Mouse (Mus musculus): ENCODE data around the gene Pde4b. TPM values are rescaled to one million over a fixed set of nuclear protein-coding genes. Genes with fewer than 3 reads are reported as not detected.

The Pde4b gene
- polyA plus RNA-seq, 1 experiment from 2014 or later, result 11.9 TPM

DNA sequence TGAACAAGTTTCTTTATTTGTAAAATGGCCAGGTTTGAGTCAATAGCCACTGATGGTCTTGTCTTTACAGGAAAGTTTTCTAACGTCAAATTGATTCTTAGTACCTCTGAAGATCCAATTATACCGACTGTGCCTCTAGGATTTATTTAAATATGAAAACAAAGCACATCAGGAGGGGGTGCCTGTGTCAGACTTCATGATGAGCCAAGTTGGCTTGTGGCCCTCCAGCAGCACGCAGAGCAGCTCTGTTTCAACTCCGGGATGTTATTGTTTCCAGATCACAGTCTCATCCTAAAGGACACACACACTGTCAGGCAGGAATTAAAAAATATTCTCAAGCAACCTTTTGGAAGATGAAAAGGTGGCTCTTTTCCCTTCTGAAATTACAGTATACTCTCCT, 326.5 kb downstream of the Pde4b start:
- no peak for ATAC-seq (replicated peaks; ENCODE audit: low FRiP score, low read depth)
- no peak for DNase-seq (ENCODE audit: low spot score)
- Histone ChIP-seq H3K9me3 (replicated peaks; ENCODE audit: low read length) (no peaks in the 10 kb centered on the region), H3K27me3 (ENCODE audit: insufficient read depth, low read length) (no peaks in the 10 kb centered on the region), H3K4me2 (ENCODE audit: low read length) (no peak overlapping the region), H3K4me1 (replicated peaks; ENCODE audit: insufficient read depth, low read length) (no peaks in the 10 kb centered on the region), H3K4me3 (replicated peaks; ENCODE audit: low read depth, low read length) (no peak overlapping the region), H3K9ac (ENCODE audit: low read depth, low read length) (no peak overlapping the region), H3K27ac (no peak overlapping the region), H3K36me3 (ENCODE audit: insufficient read depth, low read length) (no peaks in the 10 kb centered on the region)
- TF ChIP-seq CTCF (IDR thresholded peaks at IDR 0.05; ENCODE audit: low read depth), result no peak
- WGBS, result 51% methylated on average over 4 of the region's 4 CpGs

DNA sequence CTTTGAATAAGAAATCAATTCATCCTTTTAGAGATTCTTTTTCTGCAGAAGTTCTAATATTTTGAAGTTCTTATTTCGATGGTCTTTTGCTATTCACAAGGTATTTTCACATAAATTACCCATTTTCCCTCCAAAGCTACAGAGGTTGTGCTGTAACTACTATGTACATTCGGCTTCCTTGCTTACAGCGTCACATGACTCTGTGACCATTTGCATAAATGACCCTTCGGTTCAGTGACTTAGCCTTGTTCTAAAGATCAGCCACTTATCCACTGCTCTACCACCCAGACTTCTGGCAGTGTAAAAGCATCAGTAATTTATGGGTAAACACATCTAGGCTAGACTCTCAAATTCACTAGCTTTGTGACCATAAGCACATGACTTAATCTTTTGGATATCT, 327.3 kb downstream of the Pde4b start:
- ATAC-seq (replicated peaks; ENCODE audit: low FRiP score, low read depth), result no peak
- 72% methylated on average over 4 of the region's 4 CpGs for WGBS
- no peak for DNase-seq (ENCODE audit: low spot score)
- Histone ChIP-seq H3K36me3 (ENCODE audit: insufficient read depth, low read length) (no peaks in the 10 kb centered on the region), H3K4me3 (replicated peaks; ENCODE audit: low read depth, low read length) (no peak overlapping the region), H3K4me1 (replicated peaks; ENCODE audit: insufficient read depth, low read length) (no peaks in the 10 kb centered on the region), H3K4me2 (ENCODE audit: low read length) (no peak overlapping the region), H3K9ac (ENCODE audit: low read depth, low read length) (no peak overlapping the region), H3K9me3 (replicated peaks; ENCODE audit: low read length) (no peaks in the 10 kb centered on the region), H3K27ac (no peak overlapping the region), H3K27me3 (ENCODE audit: insufficient read depth, low read length) (no peaks in the 10 kb centered on the region)
- no peak for TF ChIP-seq CTCF (IDR thresholded peaks at IDR 0.05; ENCODE audit: low read depth)

DNA sequence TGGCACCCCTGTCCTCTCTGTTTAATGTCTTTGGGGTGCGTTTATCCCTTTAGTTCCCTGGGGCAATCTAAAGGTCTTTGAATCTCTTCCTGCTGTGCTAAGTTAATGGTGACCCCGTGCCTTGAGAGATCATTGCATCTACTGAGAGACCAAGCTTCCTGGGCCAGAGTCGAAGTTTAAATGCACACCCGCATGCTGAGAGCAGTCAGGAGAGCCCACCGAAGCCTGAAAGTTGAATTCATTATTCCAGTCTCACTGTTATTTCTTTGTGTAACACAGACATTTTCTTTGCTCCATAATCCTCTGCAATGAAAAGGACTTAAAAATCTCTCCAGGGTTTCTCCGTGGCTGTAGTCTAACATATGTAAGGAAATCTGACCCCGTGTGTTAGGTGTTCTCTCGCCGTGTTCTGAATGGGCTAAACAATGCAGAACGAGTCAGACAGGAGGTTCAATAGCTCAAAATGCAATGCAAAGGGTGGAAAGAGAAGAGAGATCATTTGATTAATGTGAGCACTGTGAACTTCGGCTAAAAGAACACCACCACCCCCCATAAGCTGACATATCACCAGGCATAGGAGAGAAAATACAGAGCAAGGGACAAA, 333.6 kb downstream of the Pde4b start:
- H3K4me3 ChIP-seq (replicated peaks; ENCODE audit: low read depth, low read length), result no peak overlapping the region
- no peaks in the 10 kb centered on the region for H3K27me3 ChIP-seq (ENCODE audit: insufficient read depth, low read length)
- H3K27ac ChIP-seq, result no peak overlapping the region
- DNase-seq (ENCODE audit: low spot score) (no peak), ATAC-seq (replicated peaks; ENCODE audit: low FRiP score, low read depth) (no peak)
- H3K4me1 ChIP-seq (replicated peaks; ENCODE audit: insufficient read depth, low read length), result no peaks in the 10 kb centered on the region
- 39% methylated on average over 11 of the region's 11 CpGs for WGBS
- TF ChIP-seq CTCF (IDR thresholded peaks at IDR 0.05; ENCODE audit: low read depth), result no peak
- H3K36me3 ChIP-seq (ENCODE audit: insufficient read depth, low read length), result no peaks in the 10 kb centered on the region
- H3K9me3 ChIP-seq (replicated peaks; ENCODE audit: low read length), result no peaks in the 10 kb centered on the region
- no peak overlapping the region for H3K4me2 ChIP-seq (ENCODE audit: low read length)
- no peak overlapping the region for H3K9ac ChIP-seq (ENCODE audit: low read depth, low read length)

DNA sequence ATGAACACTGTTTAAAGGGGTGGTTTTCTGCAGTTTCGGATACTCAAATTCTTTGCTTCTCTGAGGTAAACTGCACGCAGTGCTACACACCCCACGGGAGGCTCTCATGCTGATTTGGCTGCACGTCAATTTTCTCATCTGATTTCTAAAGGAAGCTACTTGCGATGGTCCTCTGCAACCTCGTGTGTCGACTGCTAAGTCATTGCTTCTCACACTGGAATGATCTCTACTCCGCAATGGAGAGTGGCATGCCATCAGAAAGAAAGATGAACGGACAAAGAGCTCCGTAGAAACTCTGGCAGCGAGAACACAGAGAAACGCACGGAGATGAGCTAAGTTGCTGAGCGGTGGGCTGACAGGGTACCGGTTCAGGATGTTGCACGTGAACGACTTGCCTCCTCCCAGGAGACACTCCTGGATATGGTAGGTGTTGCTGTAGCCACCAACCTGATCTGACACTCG, 334.1 kb downstream of the Pde4b start:
- Histone ChIP-seq H3K27ac (no peak overlapping the region), H3K4me1 (replicated peaks; ENCODE audit: insufficient read depth, low read length) (no peaks in the 10 kb centered on the region), H3K36me3 (ENCODE audit: insufficient read depth, low read length) (no peaks in the 10 kb centered on the region), H3K9me3 (replicated peaks; ENCODE audit: low read length) (no peaks in the 10 kb centered on the region), H3K4me2 (ENCODE audit: low read length) (no peak overlapping the region), H3K9ac (ENCODE audit: low read depth, low read length) (no peak overlapping the region), H3K27me3 (ENCODE audit: insufficient read depth, low read length) (no peaks in the 10 kb centered on the region), H3K4me3 (replicated peaks; ENCODE audit: low read depth, low read length) (no peak overlapping the region)
- ATAC-seq (replicated peaks; ENCODE audit: low FRiP score, low read depth) (no peak), DNase-seq (ENCODE audit: low spot score) (no peak)
- WGBS, result 60% methylated on average over 18 of the region's 18 CpGs
- TF ChIP-seq CTCF (IDR thresholded peaks at IDR 0.05; ENCODE audit: low read depth), result no peak

DNA sequence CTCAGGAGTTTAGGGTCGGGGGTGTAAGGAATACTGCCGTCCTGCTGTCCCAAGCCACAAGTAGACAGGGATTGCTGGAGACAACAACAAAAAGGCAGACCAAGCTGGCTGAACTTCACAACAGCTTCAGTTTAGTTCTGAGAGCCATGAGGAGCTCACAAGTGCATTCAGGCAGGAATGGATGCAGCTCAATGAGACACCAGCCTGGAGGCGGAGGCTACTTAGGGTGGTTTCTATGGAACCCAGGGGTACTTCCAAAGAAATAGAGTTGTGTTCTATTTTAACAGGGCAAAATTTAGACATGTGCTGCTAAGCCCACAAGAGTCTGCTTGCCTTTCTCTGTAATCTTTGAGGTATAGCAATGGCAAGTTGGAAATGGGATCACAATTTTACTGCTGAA, 336.8 kb downstream of the Pde4b start:
- DNase-seq (ENCODE audit: low spot score), result no peak
- 92% methylated on average over 3 of the region's 3 CpGs for WGBS
- Histone ChIP-seq H3K36me3 (ENCODE audit: insufficient read depth, low read length) (no peaks in the 10 kb centered on the region), H3K4me2 (ENCODE audit: low read length) (no peak overlapping the region), H3K4me1 (replicated peaks; ENCODE audit: insufficient read depth, low read length) (no peaks in the 10 kb centered on the region), H3K27me3 (ENCODE audit: insufficient read depth, low read length) (no peaks in the 10 kb centered on the region), H3K9me3 (replicated peaks; ENCODE audit: low read length) (no peaks in the 10 kb centered on the region), H3K9ac (ENCODE audit: low read depth, low read length) (no peak overlapping the region), H3K4me3 (replicated peaks; ENCODE audit: low read depth, low read length) (no peak overlapping the region), H3K27ac (no peak overlapping the region)
- no peak for TF ChIP-seq CTCF (IDR thresholded peaks at IDR 0.05; ENCODE audit: low read depth)
- ATAC-seq (replicated peaks; ENCODE audit: low FRiP score, low read depth), result no peak

DNA sequence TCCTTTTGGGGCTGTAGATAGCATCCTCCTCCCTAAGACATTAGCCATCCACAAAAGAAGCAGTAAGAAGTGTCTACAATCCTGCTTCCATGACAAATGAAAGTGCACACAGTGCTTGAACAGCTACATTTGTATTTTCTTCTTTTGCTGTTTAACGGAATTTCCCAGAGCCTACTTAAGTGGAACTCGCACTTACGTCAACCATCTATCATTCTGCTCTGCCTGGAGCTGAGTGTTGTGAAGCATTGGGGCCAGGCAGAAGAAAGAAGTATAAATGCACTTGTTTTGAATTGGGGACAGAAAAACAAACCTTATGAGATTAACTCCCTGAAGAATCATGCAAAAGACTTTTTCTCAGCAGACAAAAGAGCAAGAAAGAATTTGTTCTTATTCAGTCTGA, 338.1 kb downstream of the Pde4b start:
- DNase-seq (ENCODE audit: low spot score), result no peak
- no peaks in the 10 kb centered on the region for H3K36me3 ChIP-seq (ENCODE audit: insufficient read depth, low read length)
- 0 out of 2 replicates have a peak, but pooled peaks cover 5% of the 10 kb centered on the region for H3K4me1 ChIP-seq (replicated peaks; ENCODE audit: insufficient read depth, low read length)
- H3K9me3 ChIP-seq (replicated peaks; ENCODE audit: low read length), result no peaks in the 10 kb centered on the region
- no peak for TF ChIP-seq CTCF (IDR thresholded peaks at IDR 0.05; ENCODE audit: low read depth)
- no peak for ATAC-seq (replicated peaks; ENCODE audit: low FRiP score, low read depth)
- H3K27me3 ChIP-seq (ENCODE audit: insufficient read depth, low read length), result no peaks in the 10 kb centered on the region
- no peak overlapping the region for H3K4me2 ChIP-seq (ENCODE audit: low read length)
- WGBS, result 68% methylated on average over 3 of the region's 3 CpGs
- no peak overlapping the region for H3K27ac ChIP-seq
- no peak overlapping the region for H3K4me3 ChIP-seq (replicated peaks; ENCODE audit: low read depth, low read length)
- H3K9ac ChIP-seq (ENCODE audit: low read depth, low read length), result no peak overlapping the region

Measured in kidney, postnatal 0 days (tissue).